Mouse (Mus musculus): ENCODE data around the gene Jph3. TPM values are rescaled to one million over a fixed set of nuclear protein-coding genes. Genes with fewer than 3 reads are reported as not detected.
A peak's percentile ranks its signal among the peaks of the same experiment; 100 is the strongest.

Jph3 gene
- polyA plus RNA-seq, 1 experiment from 2014 or later: 84.2 TPM

- Histone ChIP-seq H3K27me3 (ENCODE audit: control insufficient read depth, insufficient read depth, low read length) (no peaks in the 10 kb centered on the region), H3K9ac (replicated peaks; ENCODE audit: low read depth, low read length) (no peak overlapping the region), H3K4me1 (ENCODE audit: control insufficient read depth, insufficient read depth, low read length) (no peaks in the 10 kb centered on the region), H3K4me2 (ENCODE audit: low read depth, low read length) (no peak overlapping the region), H3K9me3 (ENCODE audit: control insufficient read depth, low read length) (no peaks in the 10 kb centered on the region), H3K4me3 (ENCODE audit: low read depth, low read length) (no peak overlapping the region), H3K36me3 (ENCODE audit: control insufficient read depth, insufficient read depth, low read length) (no peaks in the 10 kb centered on the region), H3K27ac (ENCODE audit: low read depth, low read length) (no peak overlapping the region)
- whole genome bisulfite sequencing: 37% methylated on average over 6 of the region's 6 CpGs
- no peak for ATAC-seq (ENCODE audit: low read depth)
Measured at GRCm38 (mm10) chr8:121721072-121721471, 8.4 kb upstream of the Jph3 start.

DNA sequence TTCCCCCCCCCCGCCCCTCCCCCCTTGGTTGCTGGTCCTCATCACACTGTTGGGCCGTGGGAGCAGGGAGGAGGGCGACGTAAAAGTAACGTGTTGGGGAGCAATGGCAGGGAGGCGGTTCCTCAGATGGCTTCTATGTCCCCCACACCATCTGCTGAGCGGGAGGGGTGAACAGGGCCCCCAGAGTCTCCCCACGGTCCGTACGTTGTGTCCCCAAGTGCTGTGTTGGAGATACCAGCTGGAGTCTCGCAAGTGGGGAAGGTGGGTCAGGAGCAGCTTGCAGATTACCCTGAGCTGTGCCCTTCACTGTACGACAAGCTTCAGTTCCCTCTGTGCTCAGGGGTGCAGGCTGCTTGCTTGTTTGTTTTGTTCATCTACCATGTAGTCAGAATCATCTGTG, 5.6 kb upstream of the Jph3 start:
- Histone ChIP-seq H3K4me1 (ENCODE audit: control insufficient read depth, insufficient read depth, low read length) (no peaks in the 10 kb centered on the region), H3K27ac (ENCODE audit: low read depth, low read length) (no peak overlapping the region), H3K4me2 (ENCODE audit: low read depth, low read length) (no peak overlapping the region), H3K36me3 (ENCODE audit: control insufficient read depth, insufficient read depth, low read length) (no peaks in the 10 kb centered on the region), H3K9me3 (ENCODE audit: control insufficient read depth, low read length) (no peaks in the 10 kb centered on the region), H3K27me3 (ENCODE audit: control insufficient read depth, insufficient read depth, low read length) (no peaks in the 10 kb centered on the region), H3K9ac (replicated peaks; ENCODE audit: low read depth, low read length) (no peak overlapping the region), H3K4me3 (ENCODE audit: low read depth, low read length) (no peak overlapping the region)
- WGBS: 70% methylated on average over 12 of the region's 12 CpGs
- ATAC-seq (ENCODE audit: low read depth): no peak

- ATAC-seq (ENCODE audit: low read depth): no peak
- 64% methylated on average over 3 of the region's 3 CpGs for WGBS
- H3K27ac ChIP-seq (ENCODE audit: low read depth, low read length): no peak overlapping the region
- no peak overlapping the region for H3K4me3 ChIP-seq (ENCODE audit: low read depth, low read length)
- no peaks in the 10 kb centered on the region for H3K36me3 ChIP-seq (ENCODE audit: control insufficient read depth, insufficient read depth, low read length)
- H3K9ac ChIP-seq (replicated peaks; ENCODE audit: low read depth, low read length): no peak overlapping the region
- no peak overlapping the region for H3K4me2 ChIP-seq (ENCODE audit: low read depth, low read length)
- no peaks in the 10 kb centered on the region for H3K9me3 ChIP-seq (ENCODE audit: control insufficient read depth, low read length)
- H3K4me1 ChIP-seq (ENCODE audit: control insufficient read depth, insufficient read depth, low read length): peaks cover 2% of the 10 kb centered on the region
- peaks cover 4% of the 10 kb centered on the region; the same call in 1 of the 2 replicates for H3K27me3 ChIP-seq (ENCODE audit: control insufficient read depth, insufficient read depth, low read length)
Measured at GRCm38 (mm10) chr8:121727164-121727563, 2.3 kb upstream of the Jph3 start.

DNA sequence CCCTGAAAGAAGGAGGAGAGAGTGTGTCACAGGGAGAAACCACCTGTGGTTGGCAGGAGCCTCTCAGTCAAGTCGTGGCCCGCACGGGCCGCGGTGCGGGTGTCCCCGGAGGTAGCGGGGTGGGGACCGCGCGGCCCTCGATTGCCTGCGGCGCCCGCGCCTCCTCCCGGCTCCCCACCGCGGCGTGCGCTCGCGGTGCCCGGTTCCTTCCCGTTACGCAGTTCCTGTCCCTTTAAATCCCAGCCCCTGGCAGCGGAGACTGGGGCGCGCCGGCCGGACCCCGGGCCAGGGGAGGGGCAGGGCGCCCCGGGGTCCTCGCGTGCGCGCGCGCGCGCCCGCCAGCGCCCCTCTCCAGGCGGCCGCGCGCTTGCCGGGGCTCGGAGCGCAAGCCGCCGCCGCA, 331 bp downstream of the Jph3 start:
- Histone ChIP-seq H3K9ac (replicated peaks; ENCODE audit: low read depth, low read length) (peak overlapping the region; percentile 70), H3K36me3 (ENCODE audit: control insufficient read depth, insufficient read depth, low read length) (no peaks in the 10 kb centered on the region), H3K4me3 (ENCODE audit: low read depth, low read length) (peak overlapping the region; percentile 47), H3K9me3 (ENCODE audit: control insufficient read depth, low read length) (no peaks in the 10 kb centered on the region), H3K4me2 (ENCODE audit: low read depth, low read length) (peak overlapping the region; percentile 86), H3K27ac (ENCODE audit: low read depth, low read length) (peak overlapping the region; percentile 44), H3K27me3 (ENCODE audit: control insufficient read depth, insufficient read depth, low read length) (peaks cover 4% of the 10 kb centered on the region), H3K4me1 (ENCODE audit: control insufficient read depth, insufficient read depth, low read length) (peaks cover 15% of the 10 kb centered on the region)
- WGBS: under 1% methylated on average over 27 of the region's 54 CpGs
- ATAC-seq (ENCODE audit: low read depth): peak; percentile 23

- Histone ChIP-seq H3K4me1 (ENCODE audit: control insufficient read depth, insufficient read depth, low read length) (peaks cover 15% of the 10 kb centered on the region), H3K36me3 (ENCODE audit: control insufficient read depth, insufficient read depth, low read length) (no peaks in the 10 kb centered on the region), H3K9me3 (ENCODE audit: control insufficient read depth, low read length) (no peaks in the 10 kb centered on the region), H3K27me3 (ENCODE audit: control insufficient read depth, insufficient read depth, low read length) (peaks cover 4% of the 10 kb centered on the region), H3K4me3 (ENCODE audit: low read depth, low read length) (peak overlapping the region; percentile 47), H3K9ac (replicated peaks; ENCODE audit: low read depth, low read length) (peak overlapping the region; percentile 70), H3K4me2 (ENCODE audit: low read depth, low read length) (peak overlapping the region; percentile 86), H3K27ac (ENCODE audit: low read depth, low read length) (peak overlapping the region; percentile 48; the same call in 1 of the 2 replicates)
- WGBS: 0% methylated on average over 36 of the region's 60 CpGs
- ATAC-seq (ENCODE audit: low read depth): peak; percentile 13; the same call in 1 of the 2 replicates
Measured at GRCm38 (mm10) chr8:121730170-121730569, 747 bp downstream of the Jph3 start.

GRCm38 (mm10) chr8:121730646-121731045, 1.2 kb downstream of the Jph3 start:
- Histone ChIP-seq H3K4me1 (ENCODE audit: control insufficient read depth, insufficient read depth, low read length) (peaks cover 15% of the 10 kb centered on the region), H3K36me3 (ENCODE audit: control insufficient read depth, insufficient read depth, low read length) (no peaks in the 10 kb centered on the region), H3K27ac (ENCODE audit: low read depth, low read length) (peak overlapping the region; percentile 55), H3K9ac (replicated peaks; ENCODE audit: low read depth, low read length) (peak overlapping the region; percentile 70), H3K9me3 (ENCODE audit: control insufficient read depth, low read length) (no peaks in the 10 kb centered on the region), H3K27me3 (ENCODE audit: control insufficient read depth, insufficient read depth, low read length) (peaks cover 4% of the 10 kb centered on the region), H3K4me3 (ENCODE audit: low read depth, low read length) (peak overlapping the region; percentile 47), H3K4me2 (ENCODE audit: low read depth, low read length) (peak overlapping the region; percentile 86)
- under 1% methylated on average over 37 of the region's 37 CpGs for WGBS
- ATAC-seq (ENCODE audit: low read depth): no peak

- peak overlapping the region; percentile 47 for H3K4me3 ChIP-seq (ENCODE audit: low read depth, low read length)
- H3K36me3 ChIP-seq (ENCODE audit: control insufficient read depth, insufficient read depth, low read length): no peaks in the 10 kb centered on the region
- H3K27me3 ChIP-seq (ENCODE audit: control insufficient read depth, insufficient read depth, low read length): peaks cover 4% of the 10 kb centered on the region
- H3K4me1 ChIP-seq (ENCODE audit: control insufficient read depth, insufficient read depth, low read length): peaks cover 15% of the 10 kb centered on the region
- H3K4me2 ChIP-seq (ENCODE audit: low read depth, low read length): peak overlapping the region; percentile 86
- H3K9me3 ChIP-seq (ENCODE audit: control insufficient read depth, low read length): no peaks in the 10 kb centered on the region
- peak overlapping the region; percentile 55 for H3K27ac ChIP-seq (ENCODE audit: low read depth, low read length)
- ATAC-seq (ENCODE audit: low read depth): 0 out of 2 replicates have a peak, but pooled peaks have one; percentile 8
- WGBS: 1% methylated on average over 11 of the region's 11 CpGs
- peak overlapping the region; percentile 70 for H3K9ac ChIP-seq (replicated peaks; ENCODE audit: low read depth, low read length)
Measured at GRCm38 (mm10) chr8:121731060-121731459, 1.6 kb downstream of the Jph3 start.

DNA sequence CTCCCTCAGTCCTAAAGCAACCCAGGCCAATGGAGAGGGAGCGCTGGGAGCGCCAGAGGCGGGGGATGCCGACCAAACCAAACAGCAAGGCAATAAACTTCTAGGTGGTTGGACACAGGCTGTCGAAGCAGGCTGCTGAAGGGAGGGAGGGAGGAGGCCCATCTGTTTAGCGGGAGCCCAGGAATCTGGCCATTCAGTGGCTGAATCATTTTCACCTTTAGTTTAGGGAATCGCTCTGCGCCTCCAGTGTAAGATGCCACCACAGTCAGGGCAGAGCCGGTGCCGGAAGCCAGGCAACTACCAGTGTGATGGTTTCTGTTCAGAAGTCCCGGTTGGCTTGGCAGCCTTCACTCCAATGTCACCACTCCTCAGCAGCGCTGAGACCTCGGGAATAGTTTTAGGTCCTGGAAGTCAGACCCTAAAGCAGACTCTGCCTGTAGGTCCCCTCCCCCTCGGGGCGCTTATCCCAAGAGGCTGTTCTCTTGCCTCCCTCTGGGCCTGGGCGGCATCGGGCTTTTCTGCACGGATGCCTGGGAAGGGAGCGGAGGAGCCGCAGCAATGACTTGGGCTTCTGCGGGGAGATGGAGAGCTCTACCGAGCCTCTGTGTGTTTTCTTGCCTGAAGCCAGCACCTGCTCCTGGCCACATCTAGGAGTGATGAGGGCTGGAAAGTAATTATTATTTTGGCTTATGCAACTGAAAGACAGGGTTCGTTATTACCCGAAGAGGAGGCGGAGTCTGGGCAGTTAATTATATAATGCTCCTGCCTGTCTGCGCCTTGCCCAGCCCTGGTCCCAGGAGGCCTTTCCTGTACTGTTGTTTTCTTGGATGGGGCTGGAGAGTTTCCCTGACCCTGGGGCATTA, 2.3 kb downstream of the Jph3 start:
- peak overlapping the region; percentile 86 for H3K4me2 ChIP-seq (ENCODE audit: low read depth, low read length)
- no peaks in the 10 kb centered on the region for H3K9me3 ChIP-seq (ENCODE audit: control insufficient read depth, low read length)
- peak overlapping the region; percentile 70 for H3K9ac ChIP-seq (replicated peaks; ENCODE audit: low read depth, low read length)
- no peaks in the 10 kb centered on the region for H3K36me3 ChIP-seq (ENCODE audit: control insufficient read depth, insufficient read depth, low read length)
- H3K4me3 ChIP-seq (ENCODE audit: low read depth, low read length): peak overlapping the region; percentile 47
- WGBS: 2% methylated on average over 26 of the region's 26 CpGs
- peak overlapping the region; percentile 55 for H3K27ac ChIP-seq (ENCODE audit: low read depth, low read length)
- H3K27me3 ChIP-seq (ENCODE audit: control insufficient read depth, insufficient read depth, low read length): peaks cover 4% of the 10 kb centered on the region
- ATAC-seq (ENCODE audit: low read depth): 0 out of 2 replicates have a peak, but pooled peaks have one; percentile 33
- peaks cover 15% of the 10 kb centered on the region for H3K4me1 ChIP-seq (ENCODE audit: control insufficient read depth, insufficient read depth, low read length)

- no peaks in the 10 kb centered on the region for H3K9me3 ChIP-seq (ENCODE audit: control insufficient read depth, low read length)
- H3K27me3 ChIP-seq (ENCODE audit: control insufficient read depth, insufficient read depth, low read length): peaks cover 4% of the 10 kb centered on the region
- H3K4me2 ChIP-seq (ENCODE audit: low read depth, low read length): peak overlapping the region; percentile 86
- WGBS: 46% methylated on average over 4 of the region's 4 CpGs
- H3K27ac ChIP-seq (ENCODE audit: low read depth, low read length): no peak overlapping the region
- peak overlapping the region; percentile 47 for H3K4me3 ChIP-seq (ENCODE audit: low read depth, low read length)
- ATAC-seq (ENCODE audit: low read depth): no peak
- H3K4me1 ChIP-seq (ENCODE audit: control insufficient read depth, insufficient read depth, low read length): peaks cover 15% of the 10 kb centered on the region
- peak overlapping the region; percentile 70; the same call in 1 of the 2 replicates for H3K9ac ChIP-seq (replicated peaks; ENCODE audit: low read depth, low read length)
- no peaks in the 10 kb centered on the region for H3K36me3 ChIP-seq (ENCODE audit: control insufficient read depth, insufficient read depth, low read length)
Measured at GRCm38 (mm10) chr8:121732334-121732665, 2.9 kb downstream of the Jph3 start.

Data from neural tube, embryonic 14.5 days (tissue).